Mouse (Mus musculus) embryonic facial prominence, embryonic 14.5 days (tissue): ENCODE measurements around the gene Gm12248. TPM values are rescaled to one million over a fixed set of nuclear protein-coding genes. Genes with fewer than 3 reads are reported as not detected.

Source experiments
- polyA plus RNA-seq: library from polyadenylated mRNA; unstranded; fragments of >200 nt; fragmentation: Nextera tagmentation; extraction: Ambion mirVana; gene quantifications from 2 replicates; pipeline ENCODE4 v1.2.1, GENCODE M21; 2014

The Gm12248 gene
- polyA plus RNA-seq, 1 experiment from 2014 or later: not detected

Other genes with a start within 250 kb of the Gm12248 start
- 19.5 and 21.9 TPM in 2 replicates for gene Larp1, start 84.1 kb downstream of the Gm12248 start, polyA plus RNA-seq
- 85.8 and 94.9 TPM in 2 replicates for gene Cnot8, start 11.0 kb upstream of the Gm12248 start, polyA plus RNA-seq
- gene Gemin5, start 75.4 kb upstream of the Gm12248 start, polyA plus RNA-seq: 18.3 and 19.6 TPM in 2 replicates
- gene Mrpl22, start 78.5 kb upstream of the Gm12248 start, polyA plus RNA-seq: 112 and 113 TPM in 2 replicates
- gene Igtp, start 106.4 kb upstream of the Gm12248 start, polyA plus RNA-seq: 10.5 and 16.7 TPM in 2 replicates
- 4.4 and 5.7 TPM in 2 replicates for gene Irgm2, start 106.5 kb upstream of the Gm12248 start, polyA plus RNA-seq
- gene 4930438A08Rik, start 181.7 kb upstream of the Gm12248 start, polyA plus RNA-seq: 0.22 and 0.45 TPM in 2 replicates
- 14.2 and 14.7 TPM in 2 replicates for gene Zfp692, start 213.9 kb upstream of the Gm12248 start, polyA plus RNA-seq
- gene Zfp672, start 237.2 kb upstream of the Gm12248 start, polyA plus RNA-seq: 42.3 TPM in 2 replicates
- 23.2 and 27.3 TPM in 2 replicates for gene Sh3bp5l, start 237.6 kb upstream of the Gm12248 start, polyA plus RNA-seq